Mouse (Mus musculus) spleen, adult 2 months (tissue): Measurements from ENCODE around the gene Mrps27. TPM values are rescaled to one million over a fixed set of nuclear protein-coding genes. Genes with fewer than 3 reads are reported as not detected.

ENCODE experiments used
- DNase-seq, 2 experiments: peaks; one replicate each; pipeline versions ENCODE4 v3.0.0 to v3.0.0-alpha.2; 2012 to 2021; ENCODE audit warnings: low spot score in 2 of 2, low read depth in 1 of 2
- H3K27ac ChIP-seq: fragments of 200-500 bp; 2 replicates; pipeline ENCODE4 v1.5.1; 2012; ENCODE audit warnings: low read length, inconsistent platforms; ENCODE audit not compliant: insufficient read depth
- H3K27me3 ChIP-seq: fragments of 200-500 bp; 2 replicates; pipeline ENCODE4 v1.6.1; 2012; ENCODE audit warnings: mild to moderate bottlenecking, moderate library complexity, low read length, inconsistent platforms; ENCODE audit not compliant: control insufficient read depth, insufficient read depth
- H3K36me3 ChIP-seq: fragments of 200-500 bp; 2 replicates; pipeline ENCODE4 v1.6.1; 2012; ENCODE audit warnings: mild to moderate bottlenecking, low read length, inconsistent platforms; ENCODE audit not compliant: control insufficient read depth, insufficient read depth
- H3K4me1 ChIP-seq: fragments of 200-500 bp; 2 replicates; pipeline ENCODE4 v1.6.1; 2011; ENCODE audit warnings: inconsistent platforms; ENCODE audit not compliant: control insufficient read depth, insufficient read depth, insufficient read length
- H3K4me3 ChIP-seq: fragments of 200-500 bp; 2 replicates; pipeline ENCODE4 v1.5.1; 2011; ENCODE audit warnings: mild to moderate bottlenecking, inconsistent platforms; ENCODE audit not compliant: insufficient read depth, insufficient read length; ENCODE audit errors: extremely low read depth
- CTCF ChIP-seq: fragments of 200-500 bp; IDR thresholded peaks from 2 replicates; pipeline ENCODE4 v1.5.1; 2011; ENCODE audit warnings: mild to moderate bottlenecking, inconsistent platforms; ENCODE audit not compliant: insufficient read depth, insufficient read length, insufficient replicate concordance; ENCODE audit errors: extremely low read depth
- POLR2A ChIP-seq: fragments of 200-500 bp; IDR thresholded peaks from 2 replicates; pipeline ENCODE4 v1.6.1; 2011; ENCODE audit warnings: low read depth, low read length, inconsistent platforms
- WGBS: fragments of 180-500 bp; shearing (Covaris S2); methylation state at CpG from one replicate; pipeline ENCODE4 v1.1.7; 2018; 5-methylcytosine and 5-hydroxymethylcytosine counted together
- polyA plus RNA-seq: library from polyadenylated mRNA; depleted of rRNA; stranded (reverse); fragments of >200 nt; gene quantifications from 2 replicates; pipeline ENCODE4 v1.2.3, GENCODE M21; 2012

Mrps27 gene
- polyA plus RNA-seq, 1 experiment = 6.7 TPM

DNA sequence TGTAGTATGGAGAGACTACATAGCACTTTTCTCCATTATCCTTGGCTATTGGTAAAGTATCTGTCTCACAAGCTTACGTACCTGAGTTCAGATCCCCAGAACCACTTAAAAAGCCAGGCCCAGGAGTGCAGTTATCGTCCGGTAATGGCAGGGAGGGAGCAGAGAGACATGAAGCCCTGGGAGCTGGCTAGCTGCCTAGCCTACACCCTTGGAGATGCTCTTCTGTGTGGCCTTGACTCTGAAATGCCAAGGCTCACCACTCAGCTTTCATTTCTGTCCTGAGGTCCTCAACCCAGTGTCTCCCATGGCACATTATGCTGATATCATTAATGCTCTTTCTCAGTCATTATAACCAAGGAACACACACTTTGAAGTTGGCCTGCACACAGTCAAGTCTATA, 67.2 kb downstream of the Mrps27 start:
- H3K36me3 ChIP-seq = peaks cover 19% of the 10 kb centered on the region
- no peaks in the 10 kb centered on the region for H3K4me1 ChIP-seq
- TF ChIP-seq CTCF = no peak
- no peak for TF ChIP-seq POLR2A
- WGBS = 98% methylated on average over 3 of the region's 3 CpGs
- H3K27me3 ChIP-seq = no peaks in the 10 kb centered on the region
- no peak for DNase-seq
- no peak overlapping the region for H3K27ac ChIP-seq
- H3K4me3 ChIP-seq = no peak overlapping the region

DNA sequence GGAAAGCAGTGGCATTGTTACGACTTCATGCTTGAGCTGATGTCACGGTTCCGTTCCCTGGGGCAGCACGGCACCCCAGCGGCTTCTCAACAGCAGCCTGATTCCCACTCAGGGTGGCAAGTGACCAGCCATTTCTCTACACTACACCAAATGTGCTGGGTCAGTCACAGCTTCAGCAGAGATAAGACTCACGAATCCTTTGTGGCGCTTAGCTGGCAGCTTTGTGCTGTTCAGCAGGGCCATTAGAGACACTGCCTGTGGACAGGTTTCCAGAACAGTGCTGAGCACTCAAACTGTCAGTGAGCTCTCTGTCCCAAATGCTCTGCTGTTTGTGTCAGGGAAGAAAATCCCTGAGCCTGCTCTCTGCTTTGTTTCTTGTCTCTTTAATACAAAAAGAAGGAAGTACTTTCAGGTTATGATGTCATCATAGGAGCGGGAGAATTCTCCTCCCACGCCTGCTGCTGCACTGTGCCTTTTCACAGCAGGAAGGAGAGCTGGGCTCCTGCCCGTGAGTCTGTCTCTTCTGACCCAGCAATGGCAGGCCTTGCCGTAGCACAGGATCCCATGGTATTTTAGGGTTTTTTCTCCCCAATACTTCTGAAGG, 68.0 kb downstream of the Mrps27 start:
- 63% methylated on average over 11 of the region's 11 CpGs for WGBS
- peaks cover 19% of the 10 kb centered on the region for H3K36me3 ChIP-seq
- no peak for DNase-seq

DNA sequence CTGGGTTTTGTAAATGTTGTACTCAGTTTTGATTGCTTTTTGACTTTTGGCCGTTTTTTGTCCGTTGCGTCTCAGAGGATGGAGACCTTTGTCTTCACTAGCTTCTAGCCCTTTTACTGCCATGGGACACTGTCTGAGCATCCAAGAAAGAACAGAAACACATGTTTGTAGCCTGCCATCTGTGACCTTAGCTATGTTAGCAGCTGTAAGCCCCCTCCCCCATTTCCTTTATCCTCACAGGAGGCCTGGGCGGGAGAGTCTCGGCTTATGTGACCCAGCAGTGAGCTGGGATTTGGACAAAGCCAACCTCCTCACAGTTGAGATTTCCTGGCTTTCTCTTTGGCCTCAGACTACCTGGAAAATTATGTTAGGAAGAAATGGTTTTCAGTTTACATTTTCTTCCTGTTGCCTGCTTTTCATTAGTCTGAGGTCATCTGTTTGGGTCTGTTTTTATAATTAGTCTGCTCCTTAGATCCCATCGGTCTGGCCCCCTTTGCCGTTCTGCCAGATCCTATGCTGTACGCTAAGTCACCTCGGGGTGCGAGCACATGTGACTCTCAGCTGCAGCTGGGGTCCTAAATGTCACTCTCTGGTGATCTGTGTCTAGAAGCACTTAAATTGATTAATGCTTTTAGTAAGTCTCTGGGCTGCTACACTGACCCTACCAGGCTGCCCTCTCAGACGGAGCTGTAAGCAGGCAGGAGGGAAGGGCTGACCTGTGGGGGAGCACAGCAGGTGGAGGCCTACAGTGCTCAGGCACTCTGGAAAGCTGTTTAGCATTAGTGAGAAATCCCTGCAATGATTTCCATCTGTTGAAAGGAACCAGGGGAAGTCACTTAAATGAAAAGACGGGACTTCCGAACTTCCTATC, 69.1 kb downstream of the Mrps27 start:
- TF ChIP-seq POLR2A (no peak), CTCF (no peak)
- Histone ChIP-seq H3K4me1 (no peaks in the 10 kb centered on the region), H3K36me3 (peaks cover 19% of the 10 kb centered on the region), H3K27me3 (no peaks in the 10 kb centered on the region), H3K4me3 (no peak overlapping the region), H3K27ac (no peak overlapping the region)
- DNase-seq = no peak
- WGBS = 94% methylated on average over 13 of the region's 13 CpGs

More for the DNA sequence above, 68.0 kb downstream of the Mrps27 start:
- Histone ChIP-seq H3K27me3 (no peaks in the 10 kb centered on the region), H3K4me1 (no peaks in the 10 kb centered on the region), H3K4me3 (no peak overlapping the region), H3K27ac (no peak overlapping the region)
- no peak for TF ChIP-seq CTCF
- TF ChIP-seq POLR2A = no peak

DNA sequence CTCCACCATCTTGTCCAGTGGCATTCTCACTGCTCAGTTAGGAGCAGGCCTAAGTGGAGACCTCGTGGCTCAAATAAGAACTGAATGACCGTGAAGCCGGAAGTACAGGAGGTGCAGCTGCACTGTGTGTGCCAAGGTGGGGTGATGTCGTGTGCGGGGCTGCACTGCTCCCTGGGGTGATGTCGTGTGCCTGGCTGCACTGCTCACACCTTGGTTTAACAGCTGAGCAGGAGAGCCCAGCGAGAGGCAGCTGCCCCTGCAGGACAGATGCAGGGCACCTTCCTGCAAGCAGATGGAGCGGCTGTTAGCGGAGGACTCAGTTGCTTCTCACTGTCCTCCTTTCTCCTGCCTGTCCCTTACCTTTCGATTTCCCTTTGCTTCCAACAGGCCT, 69.8 kb downstream of the Mrps27 start:
- Histone ChIP-seq H3K36me3 (peaks cover 19% of the 10 kb centered on the region), H3K27ac (no peak overlapping the region), H3K27me3 (no peaks in the 10 kb centered on the region), H3K4me1 (no peaks in the 10 kb centered on the region), H3K4me3 (no peak overlapping the region)
- no peak for DNase-seq
- 89% methylated on average over 10 of the region's 10 CpGs for WGBS
- TF ChIP-seq POLR2A = no peak
- no peak for TF ChIP-seq CTCF

DNA sequence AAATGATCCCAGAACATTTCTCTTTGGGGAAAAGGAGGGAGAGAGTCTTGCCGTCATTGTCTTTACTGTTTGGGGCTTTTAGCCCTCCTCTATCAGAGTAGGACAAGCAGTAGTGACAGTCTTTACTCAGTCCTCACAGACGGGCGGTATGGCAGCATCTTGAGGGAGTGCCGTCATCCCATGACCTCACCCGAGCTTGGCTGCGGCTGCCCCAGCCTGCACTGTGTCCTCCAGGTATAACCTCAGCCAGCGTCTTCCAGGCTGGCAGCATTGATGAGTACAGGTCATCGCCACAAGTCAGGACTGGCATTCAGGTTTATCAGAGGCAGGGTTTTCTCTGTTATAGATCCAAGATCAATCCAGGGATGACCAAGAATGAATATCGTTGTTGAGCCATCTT, 72.0 kb downstream of the Mrps27 start:
- H3K4me3 ChIP-seq = no peak overlapping the region
- no peaks in the 10 kb centered on the region for H3K4me1 ChIP-seq
- 97% methylated on average over 9 of the region's 9 CpGs for WGBS
- H3K27ac ChIP-seq = no peak overlapping the region
- DNase-seq = no peak
- H3K27me3 ChIP-seq = no peaks in the 10 kb centered on the region
- TF ChIP-seq CTCF (no peak), POLR2A (no peak)
- peaks cover 16% of the 10 kb centered on the region for H3K36me3 ChIP-seq

DNA sequence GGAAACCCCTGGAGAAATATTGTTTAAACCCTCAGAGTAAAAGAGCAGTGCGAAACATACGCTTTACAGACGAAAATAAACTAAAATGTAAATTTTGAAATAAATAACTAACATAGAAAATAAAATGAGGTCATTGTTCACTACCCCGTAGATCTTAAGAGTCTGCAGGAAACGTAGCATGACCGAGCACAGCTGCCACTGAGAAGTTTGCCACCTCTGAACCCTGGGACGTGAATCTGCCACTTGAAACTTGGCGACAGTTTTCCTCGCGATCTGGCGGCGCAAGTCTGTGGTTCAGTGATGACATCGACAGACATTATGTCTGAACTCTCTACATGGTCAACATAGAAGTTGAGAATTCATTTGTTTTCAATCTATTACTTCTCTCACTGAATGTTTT, 79.0 kb downstream of the Mrps27 start:
- no peaks in the 10 kb centered on the region for H3K27me3 ChIP-seq
- no peaks in the 10 kb centered on the region for H3K4me1 ChIP-seq
- TF ChIP-seq POLR2A (no peak), CTCF (no peak)
- H3K4me3 ChIP-seq = no peak overlapping the region
- H3K36me3 ChIP-seq = no peaks in the 10 kb centered on the region
- H3K27ac ChIP-seq = no peak overlapping the region
- DNase-seq = no peak
- WGBS = 79% methylated on average over 13 of the region's 13 CpGs
